Mouse (Mus musculus) heart, adult 10 weeks (tissue): ENCODE data around the gene Des. TPM values are rescaled to one million over a fixed set of nuclear protein-coding genes. Genes with fewer than 3 reads are reported as not detected.

Source experiments
- polyA plus RNA-seq: library from polyadenylated mRNA; stranded (reverse); fragments of 350-450 nt; fragmentation: Illumina TruSeq; extraction: RNeasy Lipid Tissue Mini Kit (QIAGEN cat#74804); gene quantifications from one replicate; pipeline ENCODE4 v1.2.3, GENCODE M21; 2014; ENCODE audit warnings: low read depth, low replicate concordance

Des gene
- polyA plus RNA-seq: 1,259 TPM

GRCm38 (mm10) chr1:75360112-75361031 is at the start of gene Des:
Gene Des, plus strand, starts transcription at chr1:75360329.

GRCm38 (mm10) chr1:75317241-75318201 is 42.6 kb upstream of the Des start, which contains the start of gene Dnpep:
Gene Dnpep, minus strand, starts transcription at chr1:75317990.

GRCm38 (mm10) chr1:75374950-75375936 is 15.1 kb downstream of the Des start, which contains the start of gene Speg:
Gene Speg, plus strand, starts transcription at chr1:75375297.

Other genes with a start within 250 kb of the Des start
- gene Nhej1, start 235.1 kb upstream of the Des start, polyA plus RNA-seq: 6.0 TPM
- 0.92 TPM for gene Slc23a3, start 226.4 kb upstream of the Des start, polyA plus RNA-seq
- 31.4 TPM for gene Cnppd1, start 217.6 kb upstream of the Des start, polyA plus RNA-seq
- 22.9 TPM for gene Retreg2, start 217.6 kb upstream of the Des start, polyA plus RNA-seq
- gene Zfand2b, start 191.7 kb upstream of the Des start, polyA plus RNA-seq: 18.5 TPM
- gene Abcb6, start 179.9 kb upstream of the Des start, polyA plus RNA-seq: 19.1 TPM
- 18.6 TPM for gene Ankzf1, start 168.2 kb upstream of the Des start, polyA plus RNA-seq
- gene Atg9a, start 168.1 kb upstream of the Des start, polyA plus RNA-seq: 60.8 TPM
- 3.8 TPM for gene Glb1l, start 149.5 kb upstream of the Des start, polyA plus RNA-seq
- gene Stk16, start 149.5 kb upstream of the Des start, polyA plus RNA-seq: 57.6 TPM
- 524 TPM for gene Tuba4a, start 140.5 kb upstream of the Des start, polyA plus RNA-seq
- not detected for gene A630095N17Rik, start 128.2 kb upstream of the Des start, polyA plus RNA-seq
- gene Dnajb2, start 123.9 kb upstream of the Des start, polyA plus RNA-seq: 138 TPM
- 1.8 TPM for gene Ptprn, start 95.8 kb upstream of the Des start, polyA plus RNA-seq
- gene Resp18, start 81.9 kb upstream of the Des start, polyA plus RNA-seq: not detected
- 85.9 TPM for gene Dnpep, start 42.3 kb upstream of the Des start, polyA plus RNA-seq
- gene Speg, start 15.0 kb downstream of the Des start, polyA plus RNA-seq: 125 TPM
- 62.0 TPM for gene Gmppa, start 75.6 kb downstream of the Des start, polyA plus RNA-seq
- not detected for gene Asic4, start 90.1 kb downstream of the Des start, polyA plus RNA-seq
- gene Chpf, start 119.0 kb downstream of the Des start, polyA plus RNA-seq: 18.1 TPM
- gene Tmem198, start 119.2 kb downstream of the Des start, polyA plus RNA-seq: 0.55 TPM
- 92.8 TPM for gene Obsl1, start 146.1 kb downstream of the Des start, polyA plus RNA-seq
- gene Inha, start 146.7 kb downstream of the Des start, polyA plus RNA-seq: 6.3 TPM
- gene Stk11ip, start 161.2 kb downstream of the Des start, polyA plus RNA-seq: 9.2 TPM
- gene Slc4a3, start 185.9 kb downstream of the Des start, polyA plus RNA-seq: 234 TPM